Mouse (Mus musculus) neutrophil, adult 59 days (primary cell): ENCODE measurements around the gene Ndufs1. TPM values are rescaled to one million over a fixed set of nuclear protein-coding genes. Genes with fewer than 3 reads are reported as not detected.

Experiments
- total RNA-seq, 2 experiments: library from RNA; stranded (reverse); gene quantifications; 1 replicate in 1 of 2; 2 replicates in 1 of 2; pipeline ENCODE4 v1.2.4; 2023

The Ndufs1 gene
- total RNA-seq = 10 to 100 TPM; 54.7 to 60.1 TPM

GRCm38 (mm10) chr1:63176604-63177421 lies at the start of gene Ndufs1, which contains the start of gene Eef1b2:
Ndufs1 (minus strand) TSS chr1:63176833.
Eef1b2 (plus strand) TSS chr1:63176825.

GRCm38 (mm10) chr1:63214271-63214558 lies 37.6 kb upstream of the Ndufs1 start, which contains the start of gene Gpr1:
Gpr1 (minus strand) TSS chr1:63214543.

GRCm38 (mm10) chr1:63114136-63114781 lies 62.4 kb downstream of the Ndufs1 start, which contains the start of gene Ino80d:
Ino80d (minus strand) TSS chr1:63114667.

Other genes with a start within 250 kb of the Ndufs1 start
- gene Ino80d, start 62.2 kb downstream of the Ndufs1 start, total RNA-seq = 10 to 100 TPM; 53.9 to 55.6 TPM
- gene Eef1b2, start within 50 bp of the Ndufs1 start, total RNA-seq = 100 to 1,000 TPM; 384 to 416 TPM
- gene Gpr1, start 37.7 kb upstream of the Ndufs1 start, total RNA-seq = not detected
- not detected for gene Zdbf2, start 96.4 kb upstream of the Ndufs1 start, total RNA-seq